Mouse (Mus musculus): ENCODE data around the gene Atp2b2. TPM values are rescaled to one million over a fixed set of nuclear protein-coding genes. Genes with fewer than 3 reads are reported as not detected.

Gene Atp2b2
- polyA plus RNA-seq, 1 experiment from 2014 or later, result 1.2 TPM

DNA sequence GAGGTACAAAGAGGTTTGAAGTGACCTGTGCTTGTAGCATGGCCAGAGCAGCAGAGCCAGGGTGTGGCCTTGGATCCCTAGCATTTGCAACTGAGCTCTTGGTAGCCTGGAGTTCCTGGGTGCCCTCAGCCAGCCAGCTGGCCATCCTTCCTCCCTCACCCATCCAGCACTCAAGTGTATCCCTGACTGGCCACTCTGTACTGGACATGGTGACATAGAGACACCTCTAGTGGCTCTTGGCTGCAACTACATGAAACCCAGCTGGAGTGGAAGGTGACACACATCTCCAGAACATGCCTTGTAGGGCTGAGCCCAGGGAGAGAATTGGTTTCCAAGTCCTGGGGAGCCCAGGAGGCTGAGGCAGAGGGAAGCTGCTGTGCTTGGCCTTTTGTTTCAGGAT, 134.3 kb downstream of the Atp2b2 start:
- DNase-seq (ENCODE audit: low spot score) (no peak), ATAC-seq (replicated peaks; ENCODE audit: low FRiP score, low TSS enrichment, low read depth) (no peak)
- no peak overlapping the region for H3K27ac ChIP-seq (ENCODE audit: low read depth)
- H3K9me3 ChIP-seq (ENCODE audit: control insufficient read depth, low read length), result no peaks in the 10 kb centered on the region
- no peak overlapping the region for H3K9ac ChIP-seq (ENCODE audit: low read length)
- no peaks in the 10 kb centered on the region for H3K27me3 ChIP-seq (replicated peaks; ENCODE audit: control insufficient read depth, insufficient read depth, low read length)
- H3K4me3 ChIP-seq (ENCODE audit: low read depth, low read length), result no peak overlapping the region
- no peaks in the 10 kb centered on the region for H3K36me3 ChIP-seq (ENCODE audit: control insufficient read depth, insufficient read depth, low read length)
- no peaks in the 10 kb centered on the region for H3K4me1 ChIP-seq (replicated peaks; ENCODE audit: control insufficient read depth, insufficient read depth, low read length)
- no peak overlapping the region for H3K4me2 ChIP-seq (ENCODE audit: low read length)

GRCm38 (mm10) chr6:113904406-113904805, 138.0 kb downstream of the Atp2b2 start:
- ATAC-seq (replicated peaks; ENCODE audit: low FRiP score, low TSS enrichment, low read depth), result no peak
- no peak for DNase-seq (ENCODE audit: low spot score)
- no peaks in the 10 kb centered on the region for H3K27me3 ChIP-seq (replicated peaks; ENCODE audit: control insufficient read depth, insufficient read depth, low read length)
- H3K27ac ChIP-seq (ENCODE audit: low read depth), result no peak overlapping the region
- no peak overlapping the region for H3K9ac ChIP-seq (ENCODE audit: low read length)
- H3K4me3 ChIP-seq (ENCODE audit: low read depth, low read length), result no peak overlapping the region
- no peaks in the 10 kb centered on the region for H3K4me1 ChIP-seq (replicated peaks; ENCODE audit: control insufficient read depth, insufficient read depth, low read length)
- 76% methylated on average over 5 of the region's 5 CpGs for WGBS
- H3K9me3 ChIP-seq (ENCODE audit: control insufficient read depth, low read length), result no peaks in the 10 kb centered on the region
- H3K4me2 ChIP-seq (ENCODE audit: low read length), result no peak overlapping the region
- no peaks in the 10 kb centered on the region for H3K36me3 ChIP-seq (ENCODE audit: control insufficient read depth, insufficient read depth, low read length)

DNA sequence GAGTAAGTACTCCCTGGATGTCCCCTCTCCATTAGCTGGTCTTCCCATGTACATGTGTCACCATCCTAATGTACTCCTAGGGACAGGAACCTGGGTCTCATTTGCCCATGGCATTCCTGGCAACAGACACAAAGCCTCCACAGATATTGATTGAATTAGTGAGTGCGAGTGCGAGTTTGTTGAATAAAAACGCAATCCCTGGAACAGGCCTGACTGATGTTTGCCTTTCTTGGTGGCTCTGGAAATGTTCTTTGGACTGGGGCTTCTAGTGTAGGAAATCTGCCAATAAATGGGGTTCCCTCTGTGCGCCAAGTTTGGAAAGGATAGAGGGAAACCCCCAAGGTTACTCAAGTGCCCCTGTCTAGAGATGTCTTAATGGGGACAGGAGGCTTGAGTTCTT, 146.4 kb downstream of the Atp2b2 start:
- Histone ChIP-seq H3K4me3 (ENCODE audit: low read depth, low read length) (no peak overlapping the region), H3K9ac (ENCODE audit: low read length) (no peak overlapping the region), H3K27ac (ENCODE audit: low read depth) (no peak overlapping the region), H3K4me2 (ENCODE audit: low read length) (no peak overlapping the region), H3K9me3 (ENCODE audit: control insufficient read depth, low read length) (no peaks in the 10 kb centered on the region), H3K36me3 (ENCODE audit: control insufficient read depth, insufficient read depth, low read length) (no peaks in the 10 kb centered on the region), H3K4me1 (replicated peaks; ENCODE audit: control insufficient read depth, insufficient read depth, low read length) (0 out of 2 replicates have a peak, but pooled peaks cover 2% of the 10 kb centered on the region), H3K27me3 (replicated peaks; ENCODE audit: control insufficient read depth, insufficient read depth, low read length) (peaks cover 30% of the 10 kb centered on the region)
- ATAC-seq (replicated peaks; ENCODE audit: low FRiP score, low TSS enrichment, low read depth) (no peak), DNase-seq (ENCODE audit: low spot score) (no peak)
- WGBS, result 86% methylated on average over 4 of the region's 4 CpGs

DNA sequence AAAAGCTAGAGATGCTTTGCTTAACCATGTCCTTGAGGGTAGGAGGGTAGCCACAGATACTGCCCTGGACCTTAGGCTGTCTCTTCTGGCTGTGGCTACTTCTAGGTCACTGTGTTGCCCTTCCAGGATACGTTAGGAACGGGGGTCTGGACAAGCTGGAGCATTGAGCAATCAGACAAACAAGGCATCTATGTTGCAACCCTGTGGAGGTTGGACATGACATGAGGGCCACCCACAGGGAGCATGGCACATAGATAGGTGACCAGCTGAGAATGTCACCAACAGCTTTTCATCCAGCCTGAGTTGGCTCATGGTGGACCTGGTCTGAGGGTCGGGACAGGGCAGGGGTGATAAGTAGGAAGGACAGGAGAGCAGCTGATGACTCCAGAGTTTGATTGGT, 148.4 kb downstream of the Atp2b2 start:
- WGBS, result 84% methylated on average over 3 of the region's 3 CpGs
- H3K27ac ChIP-seq (ENCODE audit: low read depth), result no peak overlapping the region
- H3K4me3 ChIP-seq (ENCODE audit: low read depth, low read length), result no peak overlapping the region
- no peak overlapping the region for H3K9ac ChIP-seq (ENCODE audit: low read length)
- DNase-seq (ENCODE audit: low spot score) (no peak), ATAC-seq (replicated peaks; ENCODE audit: low FRiP score, low TSS enrichment, low read depth) (no peak)
- no peaks in the 10 kb centered on the region for H3K9me3 ChIP-seq (ENCODE audit: control insufficient read depth, low read length)
- H3K27me3 ChIP-seq (replicated peaks; ENCODE audit: control insufficient read depth, insufficient read depth, low read length), result peaks cover 50% of the 10 kb centered on the region
- H3K4me1 ChIP-seq (replicated peaks; ENCODE audit: control insufficient read depth, insufficient read depth, low read length), result 0 out of 2 replicates have a peak, but pooled peaks cover 2% of the 10 kb centered on the region
- H3K36me3 ChIP-seq (ENCODE audit: control insufficient read depth, insufficient read depth, low read length), result no peaks in the 10 kb centered on the region
- H3K4me2 ChIP-seq (ENCODE audit: low read length), result no peak overlapping the region

DNA sequence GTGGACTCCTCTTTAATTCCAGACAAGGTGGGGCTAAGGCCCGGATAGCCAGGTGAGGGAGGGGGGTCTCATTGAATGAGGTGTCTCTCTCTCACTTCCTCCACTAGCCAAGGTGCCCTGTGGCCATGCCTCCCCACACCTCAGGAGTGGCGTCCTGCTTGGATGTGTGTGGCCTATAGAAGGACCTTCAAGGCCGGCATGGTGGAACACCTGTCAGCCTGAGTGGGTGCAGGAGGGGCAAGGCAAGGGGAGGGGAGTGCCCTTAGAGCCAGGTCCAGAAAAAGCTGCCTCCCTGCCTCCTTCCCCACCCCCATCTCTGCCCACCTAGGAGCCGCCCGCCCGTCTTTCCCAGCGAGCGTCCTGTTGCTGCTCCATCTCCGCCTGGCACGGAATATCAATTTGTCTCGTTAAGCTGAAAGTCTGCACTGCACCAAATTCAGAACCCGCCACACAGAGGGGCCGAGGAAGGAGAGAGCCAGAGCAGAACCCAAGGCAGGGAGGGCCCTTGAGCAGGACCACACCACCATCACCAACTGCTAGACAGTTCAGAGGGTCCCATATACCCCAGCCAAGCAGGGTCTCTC, 150.2 kb downstream of the Atp2b2 start:
- ATAC-seq (replicated peaks; ENCODE audit: low FRiP score, low TSS enrichment, low read depth), result no peak

DNA sequence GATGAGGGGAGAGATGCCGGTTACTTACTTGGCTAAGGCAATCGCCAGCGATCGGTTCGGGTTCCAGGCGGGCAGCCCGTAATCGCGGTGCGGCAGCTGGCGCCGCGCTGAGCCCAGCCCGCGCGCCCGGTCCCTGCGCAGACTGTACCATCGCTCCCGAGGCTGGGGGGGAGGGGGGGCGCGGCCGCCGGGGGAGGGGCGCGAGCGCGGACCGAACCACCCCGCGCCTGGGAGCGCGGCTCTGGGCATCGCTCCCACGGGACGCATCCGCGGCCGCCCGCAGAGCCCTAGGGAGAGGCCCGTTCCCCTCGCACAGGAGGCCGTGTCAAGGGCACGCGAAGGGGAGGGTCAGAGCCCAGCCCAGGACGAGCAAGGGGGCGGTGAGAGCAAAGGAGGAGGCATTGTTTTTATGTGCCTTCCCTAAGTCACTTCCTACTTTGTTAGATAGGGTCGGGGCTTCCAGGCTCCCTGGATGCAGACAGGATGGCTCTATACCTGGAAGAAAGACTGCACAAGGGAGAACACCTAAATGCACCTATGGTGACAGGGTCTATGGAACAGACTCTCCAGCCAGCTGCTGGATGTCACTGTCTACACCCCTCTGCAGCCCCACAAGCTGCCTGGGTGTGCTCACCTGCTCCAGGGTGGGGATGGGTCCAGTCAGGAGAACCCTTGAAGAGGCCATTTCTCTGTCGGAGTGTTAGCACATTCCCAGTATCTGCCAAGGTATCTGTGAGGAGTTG, 151.0 kb downstream of the Atp2b2 start:
- DNase-seq (ENCODE audit: low spot score), result peak; percentile 63
- Histone ChIP-seq H3K36me3 (ENCODE audit: control insufficient read depth, insufficient read depth, low read length) (no peaks in the 10 kb centered on the region), H3K4me1 (replicated peaks; ENCODE audit: control insufficient read depth, insufficient read depth, low read length) (0 out of 2 replicates have a peak, but pooled peaks cover 2% of the 10 kb centered on the region), H3K27me3 (replicated peaks; ENCODE audit: control insufficient read depth, insufficient read depth, low read length) (peaks cover 50% of the 10 kb centered on the region), H3K4me2 (ENCODE audit: low read length) (peak overlapping the region; percentile 48), H3K9me3 (ENCODE audit: control insufficient read depth, low read length) (no peaks in the 10 kb centered on the region), H3K4me3 (ENCODE audit: low read depth, low read length) (peak overlapping the region; percentile 27), H3K27ac (ENCODE audit: low read depth) (no peak overlapping the region), H3K9ac (ENCODE audit: low read length) (no peak overlapping the region)
- WGBS, result under 1% methylated on average over 42 of the region's 49 CpGs
- peak; percentile 62 for ATAC-seq (replicated peaks; ENCODE audit: low FRiP score, low TSS enrichment, low read depth)

More for the DNA sequence above, 150.2 kb downstream of the Atp2b2 start:
- WGBS, result 56% methylated on average over 13 of the region's 13 CpGs
- Histone ChIP-seq H3K9me3 (ENCODE audit: control insufficient read depth, low read length) (no peaks in the 10 kb centered on the region), H3K27ac (ENCODE audit: low read depth) (no peak overlapping the region), H3K9ac (ENCODE audit: low read length) (no peak overlapping the region), H3K4me1 (replicated peaks; ENCODE audit: control insufficient read depth, insufficient read depth, low read length) (0 out of 2 replicates have a peak, but pooled peaks cover 2% of the 10 kb centered on the region), H3K4me2 (ENCODE audit: low read length) (no peak overlapping the region), H3K4me3 (ENCODE audit: low read depth, low read length) (no peak overlapping the region), H3K27me3 (replicated peaks; ENCODE audit: control insufficient read depth, insufficient read depth, low read length) (peaks cover 50% of the 10 kb centered on the region), H3K36me3 (ENCODE audit: control insufficient read depth, insufficient read depth, low read length) (no peaks in the 10 kb centered on the region)
- DNase-seq (ENCODE audit: low spot score), result no peak

- Histone ChIP-seq H3K4me1 (replicated peaks; ENCODE audit: control insufficient read depth, insufficient read depth, low read length) (0 out of 2 replicates have a peak, but pooled peaks cover 2% of the 10 kb centered on the region), H3K4me3 (ENCODE audit: low read depth, low read length) (peak overlapping the region; percentile 27), H3K27ac (ENCODE audit: low read depth) (no peak overlapping the region), H3K27me3 (replicated peaks; ENCODE audit: control insufficient read depth, insufficient read depth, low read length) (peaks cover 50% of the 10 kb centered on the region), H3K9ac (ENCODE audit: low read length) (no peak overlapping the region), H3K4me2 (ENCODE audit: low read length) (peak overlapping the region; percentile 48), H3K36me3 (ENCODE audit: control insufficient read depth, insufficient read depth, low read length) (no peaks in the 10 kb centered on the region), H3K9me3 (ENCODE audit: control insufficient read depth, low read length) (no peaks in the 10 kb centered on the region)
- WGBS, result under 1% methylated on average over 10 of the region's 10 CpGs
- ATAC-seq (replicated peaks; ENCODE audit: low FRiP score, low TSS enrichment, low read depth) (no peak), DNase-seq (ENCODE audit: low spot score) (no peak)
Observed at GRCm38 (mm10) chr6:113890858-113891213, 151.6 kb downstream of the Atp2b2 start.

DNA sequence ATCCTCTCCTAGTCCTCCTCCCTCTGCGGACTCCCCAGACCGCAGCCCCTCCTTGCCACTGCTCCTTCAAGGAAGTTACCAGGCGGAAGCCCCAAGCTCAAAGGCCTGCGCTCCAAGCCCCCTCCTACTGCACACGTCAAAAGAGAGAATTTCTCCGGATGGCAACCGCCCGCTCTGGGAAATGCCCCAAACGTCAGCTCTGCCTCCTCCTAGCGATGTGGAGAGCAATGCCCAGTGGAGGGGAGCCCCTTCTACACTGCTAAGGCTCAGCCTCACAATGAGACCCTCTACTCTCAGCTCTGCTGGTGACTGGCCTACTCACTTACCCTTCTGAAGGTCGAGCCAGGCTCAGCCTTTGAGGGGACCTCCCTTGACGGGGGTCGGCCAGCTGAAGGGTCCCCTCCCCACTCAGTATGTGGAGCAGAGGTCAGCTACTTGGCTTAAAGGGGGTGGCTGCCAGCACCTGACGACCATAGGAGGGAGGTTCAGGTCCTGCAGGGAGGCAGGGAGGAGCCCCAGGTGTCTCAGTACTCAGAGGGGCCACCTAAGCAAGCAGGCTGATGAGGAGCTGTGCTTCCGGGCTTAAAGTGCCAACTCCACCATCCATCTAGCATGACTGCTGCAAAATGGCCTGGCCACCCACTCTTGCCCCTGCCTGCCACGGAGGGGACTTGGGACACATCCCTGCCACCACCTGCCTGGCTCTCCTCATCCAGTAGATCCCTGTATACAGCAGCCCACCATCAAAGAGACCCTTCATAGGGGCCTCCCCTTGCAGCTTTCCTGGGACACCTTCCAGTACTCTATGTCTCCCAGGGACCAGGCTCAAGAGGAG, 152.2 kb downstream of the Atp2b2 start:
- Histone ChIP-seq H3K4me3 (ENCODE audit: low read depth, low read length) (0 out of 2 replicates have a peak overlapping the region, but pooled peaks have one; percentile 27), H3K9me3 (ENCODE audit: control insufficient read depth, low read length) (no peaks in the 10 kb centered on the region), H3K9ac (ENCODE audit: low read length) (no peak overlapping the region), H3K4me2 (ENCODE audit: low read length) (peak overlapping the region; percentile 48), H3K4me1 (replicated peaks; ENCODE audit: control insufficient read depth, insufficient read depth, low read length) (0 out of 2 replicates have a peak, but pooled peaks cover 2% of the 10 kb centered on the region), H3K27ac (ENCODE audit: low read depth) (no peak overlapping the region), H3K27me3 (replicated peaks; ENCODE audit: control insufficient read depth, insufficient read depth, low read length) (peaks cover 50% of the 10 kb centered on the region), H3K36me3 (ENCODE audit: control insufficient read depth, insufficient read depth, low read length) (no peaks in the 10 kb centered on the region)
- ATAC-seq (replicated peaks; ENCODE audit: low FRiP score, low TSS enrichment, low read depth) (no peak), DNase-seq (ENCODE audit: low spot score) (no peak)
- 15% methylated on average over 16 of the region's 16 CpGs for WGBS
